Mouse (Mus musculus) testis, adult 2 months (tissue): ENCODE measurements around the gene Gnaq.

Experiments
- CTCF ChIP-seq: fragments of 200-500 bp; IDR thresholded peaks from 2 replicates; pipeline ENCODE4 v1.5.1; 2012; ENCODE audit warnings: low read depth, mild to moderate bottlenecking, inconsistent platforms, low read length, moderate library complexity; ENCODE audit not compliant: control insufficient read depth, insufficient read depth, insufficient replicate concordance
- POLR2A ChIP-seq: fragments of 200-500 bp; IDR thresholded peaks from 2 replicates; pipeline ENCODE4 v1.6.1; 2012; ENCODE audit warnings: low read depth, mild to moderate bottlenecking, inconsistent platforms, low read length, moderate library complexity; ENCODE audit not compliant: control insufficient read depth

- TF ChIP-seq CTCF (no peak), POLR2A (no peak)
These were observed 45.2 kb upstream of the Gnaq start for GRCm38 (mm10) chr19:16087391-16087790.
